Mouse (Mus musculus) megakaryocyte progenitor cell, adult 5-6 weeks (primary cell): Measurements from ENCODE around the gene Scg5. TPM values are rescaled to one million over a fixed set of nuclear protein-coding genes. Genes with fewer than 3 reads are reported as not detected.

Experiments used
- ATAC-seq: replicated peaks from 2 replicates; pipeline ENCODE4 v1.8.0; 2016; ENCODE audit warnings: mild to moderate bottlenecking, moderate TSS enrichment, inconsistent platforms; ENCODE audit not compliant: poor library complexity
- total RNA-seq, 2 experiments: library from RNA; stranded (forward) in 1 of 2; stranded (reverse) in 1 of 2; fragments of 157-497, 149-512 nt in 1 of 2; fragments of 200-1000 nt in 1 of 2; gene quantifications; 2 replicates each; pipeline versions ENCODE4 v1.2.3 to v1.2.4; 2015 to 2017

Scg5 gene
- total RNA-seq (2015) (1.0 and 1.2 TPM in 2 replicates), total RNA-seq (2017) (1.2 TPM in 1 of 2 replicates, not detected in the other)

DNA sequence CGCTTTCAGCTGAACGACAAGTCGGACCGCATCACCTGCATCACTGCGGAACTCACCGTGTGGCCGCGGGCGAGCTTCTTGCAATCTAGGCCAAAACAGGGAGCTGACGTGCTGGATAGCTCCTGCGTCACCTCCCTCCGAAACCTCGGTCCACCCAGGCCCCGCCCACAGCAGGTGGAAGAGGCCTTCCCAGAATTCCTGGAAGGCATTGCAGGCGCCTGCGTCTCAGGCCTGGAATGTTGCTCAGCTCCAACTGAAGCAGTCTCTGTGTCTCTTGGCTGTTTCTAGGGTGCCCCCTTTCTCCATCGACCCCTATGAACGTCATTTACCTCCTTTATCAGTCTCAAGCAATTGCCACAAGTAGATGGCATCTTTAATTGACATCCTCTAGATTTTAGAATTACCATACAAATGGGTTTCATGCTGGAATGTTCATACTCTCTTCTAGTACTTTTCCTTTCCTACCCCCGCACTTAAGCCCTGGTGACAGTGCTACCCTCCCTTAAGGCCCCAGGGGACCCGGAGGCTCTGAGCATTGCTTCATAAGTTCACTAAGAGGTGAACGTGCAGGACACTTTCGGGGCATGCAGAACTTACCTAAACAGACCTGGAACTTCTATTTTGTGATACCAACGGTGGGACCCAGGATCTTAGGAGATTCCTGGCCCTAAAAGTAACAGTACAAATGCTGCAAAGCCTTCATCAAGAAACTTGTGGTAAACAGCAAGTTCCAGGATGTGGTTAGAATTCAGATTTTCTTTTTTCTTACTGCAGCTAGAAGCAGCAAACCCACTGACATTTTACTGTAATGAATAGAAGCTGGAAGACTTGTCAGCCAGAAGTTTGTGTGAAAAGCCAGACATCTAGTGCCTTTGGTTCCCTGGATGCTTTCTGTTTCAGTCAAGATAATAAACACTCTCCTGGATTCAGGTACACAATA lies at the start of gene Scg5:
Gene Scg5, minus strand, starts transcription at position 179 of the 940 bp plus-strand sequence.
- no peak; the same call in 1 of the 2 replicates for ATAC-seq

DNA sequence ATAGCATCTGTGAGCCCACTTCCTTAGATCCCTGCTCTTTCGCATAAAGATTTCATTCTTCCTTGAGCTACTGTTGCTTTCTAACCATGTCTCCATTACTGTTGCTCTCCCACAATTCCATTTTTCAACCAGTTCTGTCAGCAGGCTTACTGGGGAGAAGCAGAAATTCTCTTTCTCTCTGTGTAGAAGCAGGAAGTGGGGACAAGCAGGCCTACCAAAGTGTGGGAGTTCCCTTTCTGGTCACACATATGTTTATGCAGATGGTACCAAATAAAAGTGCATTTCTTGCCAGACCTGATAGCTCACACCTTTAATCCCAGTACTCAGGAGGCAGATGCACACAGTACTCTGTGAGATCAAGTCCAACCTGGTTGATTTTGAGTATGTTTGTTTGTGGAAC lies 41.2 kb upstream of the Scg5 start:
- ATAC-seq = no peak

DNA sequence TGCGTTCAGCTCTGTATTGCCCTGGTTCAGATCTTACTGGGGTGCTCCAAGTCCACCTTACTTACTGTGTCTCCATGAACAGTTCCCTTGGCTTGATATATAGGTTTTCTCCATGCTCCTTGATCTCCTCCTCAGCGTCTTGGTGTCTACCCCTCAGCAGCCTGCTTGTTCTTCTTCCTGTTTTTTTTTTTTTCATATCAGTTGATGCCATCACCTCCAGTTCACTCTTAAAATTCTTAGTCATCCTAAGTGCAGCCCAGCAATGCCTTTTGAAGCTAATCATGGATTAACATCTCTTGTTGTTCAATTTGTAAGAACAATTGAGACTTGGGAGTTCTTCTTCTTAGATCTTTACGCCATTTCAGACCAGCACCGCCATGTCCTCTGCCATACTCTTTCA lies 39.5 kb upstream of the Scg5 start:
- ATAC-seq = no peak

- ATAC-seq = 0 out of 2 replicates have a peak, but pooled peaks have one; percentile 48
Measured at GRCm38 (mm10) chr2:113866155-113866554, 37.2 kb upstream of the Scg5 start.

DNA sequence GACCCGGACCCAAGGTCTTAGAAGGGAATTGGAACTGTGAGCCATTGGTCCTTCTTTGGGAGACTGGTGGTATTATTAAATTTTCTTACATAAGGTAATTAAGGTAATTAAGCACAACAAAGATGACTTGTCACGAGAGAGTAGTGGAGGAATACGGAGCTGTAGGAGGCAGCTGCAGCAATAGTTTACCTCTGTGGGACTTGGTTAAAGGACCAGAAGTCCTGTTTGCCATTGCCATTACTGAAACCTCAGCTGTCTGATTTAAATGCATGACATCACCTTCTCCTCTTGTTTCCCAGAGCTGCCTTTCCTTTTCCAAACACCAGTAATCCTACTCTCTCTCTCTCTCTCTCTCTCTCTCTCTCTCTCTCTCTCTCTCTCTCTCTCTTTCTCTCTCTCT lies 20.2 kb upstream of the Scg5 start:
- ATAC-seq = no peak

GRCm38 (mm10) chr2:113848245-113849121 lies 19.6 kb upstream of the Scg5 start, which contains the start of gene Arhgap11a:
Gene Arhgap11a (minus strand): TSS chr2:113848661.
- peak; percentile 84 for ATAC-seq

DNA sequence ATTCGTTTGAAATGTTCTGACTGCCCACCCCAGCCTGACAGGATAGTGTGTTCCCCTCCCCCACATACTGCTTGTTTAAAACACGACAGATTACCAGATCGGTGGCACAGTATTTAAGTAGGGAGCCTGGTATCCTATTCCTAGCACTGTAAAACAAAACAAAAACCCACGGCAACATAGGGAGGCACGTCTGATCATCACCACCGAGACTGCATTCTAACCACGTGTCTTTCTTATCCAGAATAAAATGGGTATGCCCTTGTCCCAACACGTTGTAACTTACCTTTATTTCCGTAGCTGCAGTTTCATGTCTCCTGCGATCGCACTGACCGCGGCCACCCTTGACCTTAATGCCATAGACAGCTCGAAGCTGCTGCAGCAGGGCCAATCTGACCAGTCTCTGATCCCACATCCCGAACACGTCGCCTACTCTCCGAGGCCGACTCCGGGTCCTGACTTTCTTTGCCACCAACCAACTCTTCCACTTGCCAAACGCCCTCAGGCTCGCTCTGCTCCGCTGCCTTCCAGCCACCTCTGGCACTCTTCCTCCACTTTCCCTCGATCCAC lies 18.8 kb upstream of the Scg5 start:
- ATAC-seq = peak; percentile 3

DNA sequence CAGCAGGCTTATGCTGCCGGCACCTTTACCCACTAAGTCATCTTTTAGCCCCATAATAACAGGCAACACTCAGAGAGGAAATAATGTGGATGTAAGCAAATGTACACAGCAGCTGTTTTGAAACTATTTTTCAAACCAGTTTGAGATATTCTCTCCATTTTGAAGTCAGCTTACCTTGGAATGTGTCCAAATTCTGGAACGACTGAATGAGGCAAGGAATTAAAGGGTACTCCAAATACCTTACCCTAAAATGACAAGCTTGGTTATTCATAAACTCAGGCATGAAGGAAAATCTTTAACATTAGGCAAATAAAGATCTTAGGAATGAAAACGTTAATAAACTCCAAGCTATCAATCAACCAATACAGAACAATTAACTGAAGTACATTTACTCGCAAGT lies 16.2 kb upstream of the Scg5 start:
- ATAC-seq = no peak

DNA sequence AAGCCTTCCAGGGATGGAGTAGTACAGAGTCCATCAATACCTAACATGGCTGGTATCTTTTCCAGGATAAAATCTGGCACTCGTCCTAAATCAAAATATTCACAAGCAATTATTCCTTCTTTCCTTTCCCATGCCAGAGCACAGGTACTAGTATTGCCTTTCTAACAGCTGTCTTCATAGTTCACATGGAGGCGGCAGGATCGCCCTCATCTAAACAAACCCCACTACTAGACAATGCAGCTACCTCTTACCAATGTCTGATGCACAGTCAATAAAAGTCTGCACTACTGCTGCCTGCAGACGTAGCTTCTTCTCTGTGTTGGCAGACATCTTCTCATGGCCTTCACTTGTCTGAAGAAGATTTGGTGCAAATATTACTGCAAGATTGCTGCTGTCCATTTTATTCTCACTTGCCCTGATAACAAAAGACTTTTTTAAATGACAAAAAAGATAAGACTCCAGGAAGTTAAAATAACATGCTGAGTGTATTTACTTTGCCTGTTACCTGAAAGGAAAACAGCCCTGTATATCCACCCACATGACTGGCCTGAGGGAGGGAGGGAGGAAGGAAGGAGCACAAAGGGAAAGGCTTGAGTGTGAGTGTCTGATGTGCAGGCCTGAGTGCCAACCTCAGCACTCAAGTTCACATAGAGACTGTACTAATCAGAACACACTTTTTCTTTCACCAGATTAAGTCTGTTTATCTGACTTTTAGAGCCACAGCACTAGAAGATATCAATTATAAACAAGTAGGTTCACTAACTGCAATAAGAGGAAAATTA lies 12.9 kb upstream of the Scg5 start:
- no peak for ATAC-seq

DNA sequence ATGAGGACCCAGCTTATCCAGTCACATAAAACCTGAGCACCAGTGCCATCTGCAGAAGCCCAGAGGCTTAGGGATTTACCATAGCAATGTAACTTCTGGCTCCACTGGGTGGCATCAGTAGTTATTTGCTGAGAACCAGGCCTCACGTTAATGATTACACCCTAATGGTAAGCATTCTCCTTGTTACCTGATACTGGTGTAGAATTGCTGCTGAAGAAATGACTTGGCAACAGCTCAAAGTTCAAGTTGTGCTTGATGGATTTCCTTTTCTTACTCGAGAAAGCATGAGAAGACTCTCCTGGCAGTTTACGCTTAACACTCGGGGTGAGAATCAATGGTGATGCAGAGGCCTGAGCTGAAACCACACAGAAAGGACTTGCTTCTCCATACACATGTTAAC lies 10.6 kb upstream of the Scg5 start:
- no peak for ATAC-seq

DNA sequence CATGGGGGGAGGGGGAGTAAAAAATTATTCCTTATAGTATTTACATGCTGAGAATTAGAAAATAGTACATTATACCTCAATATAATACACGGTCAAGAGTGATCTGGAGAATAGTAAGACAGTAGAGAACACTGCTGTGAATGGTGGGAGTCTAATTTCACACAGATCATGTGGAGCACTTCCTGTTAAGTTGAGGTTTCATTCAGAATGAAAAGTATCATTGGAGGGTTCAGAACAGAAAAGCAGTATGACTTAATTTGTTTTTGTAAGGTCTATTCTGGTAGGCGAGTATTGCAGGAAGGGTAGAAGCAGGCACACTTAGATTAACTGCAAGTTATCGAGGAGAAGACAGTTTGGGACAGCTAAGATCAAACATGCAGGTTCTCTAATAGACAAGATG lies 6.3 kb upstream of the Scg5 start:
- ATAC-seq = no peak

- no peak for ATAC-seq
Measured at GRCm38 (mm10) chr2:113828086-113828942, 607 bp downstream of the Scg5 start.

DNA sequence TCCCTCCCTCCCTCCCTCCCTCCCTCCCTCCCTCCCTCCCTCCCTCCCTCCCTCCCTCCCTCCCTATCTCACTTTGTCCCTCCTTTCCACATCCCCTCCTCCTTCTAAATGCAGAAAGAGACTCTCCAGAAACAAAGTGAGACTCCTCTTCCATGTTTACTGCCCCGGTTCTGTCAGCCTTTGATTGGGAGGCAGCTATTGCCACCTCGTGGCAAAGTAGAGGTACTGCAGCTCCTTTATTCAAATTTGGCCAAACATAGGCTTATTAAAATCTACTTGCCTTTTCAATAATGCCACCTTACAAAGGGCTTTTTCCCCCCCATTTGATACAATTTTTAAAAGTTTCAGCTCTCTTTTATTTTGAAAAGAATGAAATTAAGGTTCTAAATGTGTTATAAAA lies 5.0 kb downstream of the Scg5 start:
- ATAC-seq = peak; percentile 87

DNA sequence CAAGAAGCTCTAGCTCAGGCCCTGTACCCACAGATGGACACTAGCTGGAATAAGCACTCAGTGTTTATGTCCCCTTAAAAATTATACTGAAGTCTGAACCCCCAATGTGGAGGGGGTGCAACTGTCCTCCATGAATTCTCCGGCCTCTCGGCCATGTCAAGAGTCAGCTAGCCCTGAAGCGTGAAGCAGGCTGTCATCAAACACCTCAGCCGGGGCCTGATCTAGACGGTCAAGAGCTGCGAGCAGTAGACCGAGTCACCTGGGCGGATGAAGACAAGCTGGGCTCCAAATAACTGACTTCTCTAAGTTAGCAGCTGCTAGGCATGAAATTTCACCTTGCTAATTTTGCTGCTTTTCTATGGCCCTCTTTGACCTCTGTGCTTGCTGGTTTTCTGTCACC lies 6.6 kb downstream of the Scg5 start:
- ATAC-seq = no peak

DNA sequence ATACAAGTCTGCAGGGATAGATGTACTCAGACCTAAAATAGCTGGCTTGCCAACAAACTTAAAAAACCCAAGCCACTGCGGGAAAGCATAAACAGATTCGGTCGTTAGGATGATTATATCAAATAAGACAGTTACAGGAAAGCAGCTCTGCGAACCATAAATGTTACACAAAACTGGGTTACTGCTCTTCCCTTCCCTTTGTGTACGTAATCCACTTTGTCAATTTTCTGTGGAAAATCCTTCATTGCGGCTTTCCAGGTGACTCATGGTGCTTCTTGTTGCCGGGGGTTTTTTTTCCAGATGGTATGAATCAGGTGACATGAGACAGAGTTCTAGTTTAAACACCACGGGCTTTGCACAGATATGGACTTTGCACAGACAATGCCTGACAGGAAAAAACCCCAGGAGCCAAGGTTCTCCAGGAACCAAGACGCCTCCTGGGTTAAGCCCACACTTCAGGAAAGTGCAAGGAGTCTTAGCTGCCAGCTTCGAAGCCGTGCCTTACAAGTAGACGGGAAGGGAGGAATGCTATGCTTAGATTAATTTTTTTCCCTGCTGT lies 7.7 kb downstream of the Scg5 start:
- no peak for ATAC-seq

GRCm38 (mm10) chr2:113820117-113820516 lies 8.8 kb downstream of the Scg5 start:
- ATAC-seq = peak; percentile 51

DNA sequence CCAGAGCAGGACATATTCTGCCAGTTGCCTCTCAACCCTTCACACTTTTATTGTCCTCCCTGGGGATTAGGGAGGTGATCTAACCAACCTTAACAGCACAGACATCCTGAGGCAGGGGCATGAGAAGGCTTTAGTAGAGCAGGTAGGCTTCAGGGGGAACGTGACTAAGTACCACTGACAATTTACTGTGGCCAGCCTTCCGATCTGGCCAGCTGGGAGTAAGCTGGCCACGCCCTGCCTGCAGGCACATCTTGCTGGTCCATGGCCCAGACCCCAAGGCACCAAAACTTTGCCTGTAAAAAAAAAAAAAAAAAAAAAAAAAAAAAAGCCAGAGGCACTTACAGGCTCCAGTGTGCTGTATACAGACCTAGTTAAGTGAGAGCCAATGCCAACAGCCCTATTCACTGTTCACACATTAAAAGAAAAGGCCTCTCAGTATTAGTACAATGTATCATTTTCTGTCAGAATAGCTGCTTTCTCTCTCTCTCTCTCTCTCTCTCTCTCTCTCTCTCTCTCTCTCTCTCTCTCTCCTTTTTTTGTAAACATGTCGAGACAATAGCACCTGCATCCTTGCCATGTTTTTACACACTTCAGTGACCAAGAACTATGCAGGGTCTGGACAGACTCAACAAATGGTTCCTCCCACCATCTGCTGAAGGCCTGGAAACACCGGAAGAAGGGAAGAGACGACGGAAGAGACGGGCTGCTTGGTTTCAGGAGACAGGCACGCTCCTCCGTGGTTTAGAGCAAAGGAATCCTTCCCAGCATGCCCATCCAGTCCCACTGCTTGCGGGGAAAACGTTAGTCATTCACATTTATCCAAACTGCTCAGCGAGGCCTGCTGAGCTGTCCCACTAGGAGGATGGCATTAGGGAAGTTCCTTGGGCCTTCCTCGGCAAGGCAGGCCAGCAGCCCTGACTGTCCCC lies 11.0 kb downstream of the Scg5 start:
- no peak for ATAC-seq

- ATAC-seq = peak; percentile 83
Measured at GRCm38 (mm10) chr2:113807640-113808039, 21.3 kb downstream of the Scg5 start.
